Mouse (Mus musculus): ENCODE measurements around the gene Nudt16l1.

DNA sequence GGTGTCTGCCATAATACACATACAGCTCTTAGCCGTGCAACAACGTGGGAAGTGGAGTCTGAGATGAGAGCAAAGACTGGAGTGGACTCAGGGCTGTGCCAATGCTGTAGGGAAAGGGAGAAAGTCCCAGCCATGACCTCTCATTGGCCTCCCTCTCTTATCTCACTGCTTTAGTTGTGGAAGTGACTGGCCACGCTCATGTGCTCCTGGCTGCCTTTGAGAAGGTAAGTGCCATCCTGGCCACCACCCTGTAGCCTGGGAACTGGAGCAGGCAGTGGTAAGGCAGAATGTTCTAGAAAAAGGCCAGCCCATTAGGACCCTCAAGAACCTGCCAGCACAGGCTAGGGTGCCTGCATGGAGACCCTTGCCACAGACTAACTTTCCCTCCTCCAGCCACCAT, 22.6 kb upstream of the Nudt16l1 start:
- no peak for TF ChIP-seq CTCF (IDR thresholded peaks at IDR 0.05; ENCODE audit: low read depth)
- TF ChIP-seq EP300 (IDR thresholded peaks at IDR 0.05; ENCODE audit: low read depth), result no peak

All from liver, embryonic 14.5 days (tissue).